Mouse (Mus musculus) kidney, adult 2 months (tissue): ENCODE data around the gene Birc6.

Experiments
- CTCF ChIP-seq: fragments of 200-500 bp; conservative IDR thresholded peaks from 2 replicates; pipeline ENCODE4 v1.5.1; 2011; ENCODE audit warnings: low read depth, mild to moderate bottlenecking, control low read depth, low read length, moderate library complexity, mixed read lengths; ENCODE audit not compliant: insufficient read depth, insufficient read length
- POLR2A ChIP-seq: fragments of 200-500 bp; IDR thresholded peaks from one replicate; pipeline ENCODE4 v1.6.1; 2011; ENCODE audit warnings: low read depth, low read length, control low read depth

- no peak for TF ChIP-seq POLR2A
- no peak for TF ChIP-seq CTCF
Observed at GRCm38 (mm10) chr17:74580738-74581137, 52.6 kb downstream of the Birc6 start.
